Mouse (Mus musculus): ENCODE results near the gene Col12a1. TPM values are rescaled to one million over a fixed set of nuclear protein-coding genes. Genes with fewer than 3 reads are reported as not detected.
"Not testable (repeated sequence)": the region's sequence is repeated elsewhere in the genome, so short reads cannot be mapped to it uniquely, and the experiment has no call there.

The Col12a1 gene
- polyA plus RNA-seq, 1 experiment from 2014 or later = 58.9 TPM

- no peaks in the 10 kb centered on the region for H3K9me3 ChIP-seq
- H3K9ac ChIP-seq = no peak overlapping the region
- H3K4me2 ChIP-seq (replicated peaks) = no peak overlapping the region
- no peak overlapping the region for H3K4me3 ChIP-seq
- no peaks in the 10 kb centered on the region for H3K4me1 ChIP-seq
- 0 out of 2 replicates have a peak, but pooled peaks cover 2% of the 10 kb centered on the region for H3K36me3 ChIP-seq
- no peaks in the 10 kb centered on the region for H3K27me3 ChIP-seq
- no peak for ATAC-seq (ENCODE audit: insufficient number of reproducible peaks, insufficient read depth, low FRiP score, low TSS enrichment)
- no peak overlapping the region for H3K27ac ChIP-seq
- 85% methylated on average over 3 of the region's 3 CpGs for WGBS
Observed at GRCm38 (mm10) chr9:79687227-79687626, 31.4 kb downstream of the Col12a1 start.

- H3K27me3 ChIP-seq = no peaks in the 10 kb centered on the region
- no peaks in the 10 kb centered on the region for H3K4me1 ChIP-seq
- peaks cover 2% of the 10 kb centered on the region; the same call in 1 of the 2 replicates for H3K36me3 ChIP-seq
- 68% methylated on average over 1 of the region's 1 CpGs for WGBS
- no peaks in the 10 kb centered on the region for H3K9me3 ChIP-seq
- H3K27ac ChIP-seq = no peak overlapping the region
- ATAC-seq (ENCODE audit: insufficient number of reproducible peaks, insufficient read depth, low FRiP score, low TSS enrichment) = no peak
- no peak overlapping the region for H3K4me2 ChIP-seq (replicated peaks)
- H3K9ac ChIP-seq = no peak overlapping the region
- H3K4me3 ChIP-seq = no peak overlapping the region
Observed at GRCm38 (mm10) chr9:79686049-79686448, 32.6 kb downstream of the Col12a1 start.

GRCm38 (mm10) chr9:79680453-79681240 lies 38.0 kb downstream of the Col12a1 start:
- H3K27me3 ChIP-seq = no peaks in the 10 kb centered on the region
- H3K4me2 ChIP-seq (replicated peaks) = no peak overlapping the region
- no peak for ATAC-seq (ENCODE audit: insufficient number of reproducible peaks, insufficient read depth, low FRiP score, low TSS enrichment)
- no peak overlapping the region for H3K4me3 ChIP-seq
- H3K9ac ChIP-seq = no peak overlapping the region
- H3K9me3 ChIP-seq = no peaks in the 10 kb centered on the region
- no peaks in the 10 kb centered on the region for H3K4me1 ChIP-seq
- 60% methylated on average over 4 of the region's 4 CpGs for WGBS
- no peaks in the 10 kb centered on the region; the same call in 1 of the 2 replicates for H3K36me3 ChIP-seq
- H3K27ac ChIP-seq = no peak overlapping the region

- H3K9me3 ChIP-seq; H3K9ac ChIP-seq; H3K27me3 ChIP-seq; H3K27ac ChIP-seq; H3K4me3 ChIP-seq; H3K36me3 ChIP-seq; ATAC-seq (ENCODE audit: insufficient number of reproducible peaks, insufficient read depth, low FRiP score, low TSS enrichment); H3K4me2 ChIP-seq (replicated peaks); H3K4me1 ChIP-seq: not testable (repeated sequence)
- 73% methylated on average over 1 of the region's 1 CpGs for WGBS
Observed at GRCm38 (mm10) chr9:79668806-79669205, 49.8 kb downstream of the Col12a1 start.

- Histone ChIP-seq H3K27me3 (no peaks in the 10 kb centered on the region), H3K9me3 (no peaks in the 10 kb centered on the region), H3K4me3 (no peak overlapping the region), H3K4me1 (no peaks in the 10 kb centered on the region), H3K27ac (no peak overlapping the region), H3K9ac (no peak overlapping the region), H3K36me3 (0 out of 2 replicates have a peak, but pooled peaks cover 11% of the 10 kb centered on the region), H3K4me2 (replicated peaks) (no peak overlapping the region)
- WGBS = 71% methylated on average over 16 of the region's 16 CpGs
- no peak for ATAC-seq (ENCODE audit: insufficient number of reproducible peaks, insufficient read depth, low FRiP score, low TSS enrichment)
Observed at GRCm38 (mm10) chr9:79653327-79654150, 65.1 kb downstream of the Col12a1 start.

- H3K9me3 ChIP-seq = no peaks in the 10 kb centered on the region
- no peak overlapping the region for H3K4me2 ChIP-seq (replicated peaks)
- 83% methylated on average over 9 of the region's 9 CpGs for WGBS
- no peak overlapping the region for H3K4me3 ChIP-seq
- peaks cover 6% of the 10 kb centered on the region; the same call in 1 of the 2 replicates for H3K4me1 ChIP-seq
- H3K27ac ChIP-seq = no peak overlapping the region
- H3K36me3 ChIP-seq = peaks cover 13% of the 10 kb centered on the region
- no peaks in the 10 kb centered on the region for H3K27me3 ChIP-seq
- no peak overlapping the region for H3K9ac ChIP-seq
- ATAC-seq (ENCODE audit: insufficient number of reproducible peaks, insufficient read depth, low FRiP score, low TSS enrichment) = no peak
Observed at GRCm38 (mm10) chr9:79648587-79648986, 70.0 kb downstream of the Col12a1 start.

GRCm38 (mm10) chr9:79645757-79646156 lies 72.9 kb downstream of the Col12a1 start:
- H3K27ac ChIP-seq = peak overlapping the region; percentile 36; the same call in 1 of the 2 replicates
- H3K9me3 ChIP-seq = no peaks in the 10 kb centered on the region
- H3K4me3 ChIP-seq = no peak overlapping the region
- no peaks in the 10 kb centered on the region for H3K27me3 ChIP-seq
- 40% methylated on average over 3 of the region's 3 CpGs for WGBS
- peaks cover 10% of the 10 kb centered on the region for H3K36me3 ChIP-seq
- no peak overlapping the region for H3K9ac ChIP-seq
- peaks cover 6% of the 10 kb centered on the region; the same call in 1 of the 2 replicates for H3K4me1 ChIP-seq
- 0 out of 2 replicates have a peak, but pooled peaks have one; percentile 35 for ATAC-seq (ENCODE audit: insufficient number of reproducible peaks, insufficient read depth, low FRiP score, low TSS enrichment)
- H3K4me2 ChIP-seq (replicated peaks) = no peak overlapping the region

- Histone ChIP-seq H3K4me3 (no peak overlapping the region), H3K27ac (no peak overlapping the region), H3K9me3 (no peaks in the 10 kb centered on the region), H3K4me1 (no peaks in the 10 kb centered on the region), H3K27me3 (no peaks in the 10 kb centered on the region), H3K4me2 (replicated peaks) (no peak overlapping the region), H3K9ac (no peak overlapping the region), H3K36me3 (0 out of 2 replicates have a peak, but pooled peaks cover 6% of the 10 kb centered on the region)
- no peak for ATAC-seq (ENCODE audit: insufficient number of reproducible peaks, insufficient read depth, low FRiP score, low TSS enrichment)
- 72% methylated on average over 11 of the region's 11 CpGs for WGBS
Observed at GRCm38 (mm10) chr9:79639430-79640090, 79.1 kb downstream of the Col12a1 start.

- Histone ChIP-seq H3K4me3 (no peak overlapping the region), H3K27me3 (no peaks in the 10 kb centered on the region), H3K27ac (no peak overlapping the region), H3K9me3 (no peaks in the 10 kb centered on the region), H3K4me1 (no peaks in the 10 kb centered on the region), H3K9ac (no peak overlapping the region), H3K36me3 (peaks cover 13% of the 10 kb centered on the region; the same call in 1 of the 2 replicates), H3K4me2 (replicated peaks) (no peak overlapping the region)
- no peak for ATAC-seq (ENCODE audit: insufficient number of reproducible peaks, insufficient read depth, low FRiP score, low TSS enrichment)
- 47% methylated on average over 4 of the region's 4 CpGs for WGBS
Observed at GRCm38 (mm10) chr9:79637879-79638278, 80.8 kb downstream of the Col12a1 start.

- no peaks in the 10 kb centered on the region for H3K27me3 ChIP-seq
- WGBS = 93% methylated on average over 1 of the region's 1 CpGs
- H3K9me3 ChIP-seq = no peaks in the 10 kb centered on the region
- ATAC-seq (ENCODE audit: insufficient number of reproducible peaks, insufficient read depth, low FRiP score, low TSS enrichment) = no peak
- no peak overlapping the region for H3K9ac ChIP-seq
- 0 out of 2 replicates have a peak, but pooled peaks cover under 1% of the 10 kb centered on the region for H3K4me1 ChIP-seq
- H3K27ac ChIP-seq = no peak overlapping the region
- no peak overlapping the region for H3K4me3 ChIP-seq
- peaks cover 16% of the 10 kb centered on the region; the same call in 1 of the 2 replicates for H3K36me3 ChIP-seq
- H3K4me2 ChIP-seq (replicated peaks) = no peak overlapping the region
Observed at GRCm38 (mm10) chr9:79634076-79634475, 84.6 kb downstream of the Col12a1 start.

GRCm38 (mm10) chr9:79631186-79631585 lies 87.4 kb downstream of the Col12a1 start:
- H3K9ac ChIP-seq = no peak overlapping the region

More at GRCm38 (mm10) chr9:79631186-79631585, 87.4 kb downstream of the Col12a1 start:
- H3K4me2 ChIP-seq (replicated peaks) = no peak overlapping the region
- WGBS = 93% methylated on average over 7 of the region's 7 CpGs
- no peak overlapping the region for H3K4me3 ChIP-seq
- H3K27me3 ChIP-seq = no peaks in the 10 kb centered on the region
- 0 out of 2 replicates have a peak, but pooled peaks cover 2% of the 10 kb centered on the region for H3K4me1 ChIP-seq
- no peak for ATAC-seq (ENCODE audit: insufficient number of reproducible peaks, insufficient read depth, low FRiP score, low TSS enrichment)
- H3K27ac ChIP-seq = no peak overlapping the region
- H3K36me3 ChIP-seq = peaks cover 16% of the 10 kb centered on the region; the same call in 1 of the 2 replicates
- H3K9me3 ChIP-seq = no peaks in the 10 kb centered on the region
